Mouse (Mus musculus) gastrocnemius, adult 18-20 months (tissue): ENCODE results near the gene Cct6b. TPM values are rescaled to one million over a fixed set of nuclear protein-coding genes. Genes with fewer than 3 reads are reported as not detected.
"Not testable (repeated sequence)": the region's sequence is repeated elsewhere in the genome, so short reads cannot be mapped to it uniquely, and the experiment has no call there.

Experiments used
- DNase-seq: peaks from one replicate; pipeline ENCODE4 v3.0.0; 2021; ENCODE audit warnings: low spot score
- total RNA-seq, 2 experiments: library from RNA; stranded (reverse); gene quantifications; 2 replicates each; pipeline ENCODE4 v1.2.3; 2021

The Cct6b gene
- total RNA-seq, 2 experiments from 2014 or later = 0.36 TPM; not detected in 1

- no peak for DNase-seq
Measured at GRCm38 (mm10) chr11:82705082-82705481, 59.0 kb downstream of the Cct6b start.

- DNase-seq = no peak
Measured at GRCm38 (mm10) chr11:82699865-82700410, 64.2 kb downstream of the Cct6b start.

- no peak for DNase-seq
Measured at GRCm38 (mm10) chr11:82695930-82696329, 68.2 kb downstream of the Cct6b start.

- not testable (repeated sequence) for DNase-seq
Measured at GRCm38 (mm10) chr11:82694947-82695346, 69.2 kb downstream of the Cct6b start.

GRCm38 (mm10) chr11:82692668-82693067, 71.5 kb downstream of the Cct6b start:
- no peak for DNase-seq

GRCm38 (mm10) chr11:82690476-82690875, 73.6 kb downstream of the Cct6b start:
- no peak for DNase-seq

GRCm38 (mm10) chr11:82687668-82688067, 76.5 kb downstream of the Cct6b start:
- DNase-seq = no peak

GRCm38 (mm10) chr11:82684676-82685075, 79.4 kb downstream of the Cct6b start:
- peak; percentile 54 for DNase-seq

- peak; percentile 14 for DNase-seq
Measured at GRCm38 (mm10) chr11:82683765-82684505, 80.2 kb downstream of the Cct6b start.

GRCm38 (mm10) chr11:82678561-82678960, 85.6 kb downstream of the Cct6b start:
- DNase-seq = no peak

Other genes with a start within 250 kb of the Cct6b start
- 10 to 100 TPM; 15.2 to 16.3 TPM for gene Zfp830, start within 50 bp of the Cct6b start, total RNA-seq
- 10 to 100 TPM; 17.0 to 17.1 TPM for gene Lig3, start 16.8 kb upstream of the Cct6b start, total RNA-seq
- gene Rffl, start 106.9 kb upstream of the Cct6b start, total RNA-seq = 1 to 10 TPM; 6.3 to 7.4 TPM
- gene Rad51d, start 126.3 kb upstream of the Cct6b start, total RNA-seq = 1 to 10 TPM; 2.9 to 4.7 TPM
- not detected for gene Fndc8, start 127.8 kb upstream of the Cct6b start, total RNA-seq
- gene Nle1, start 144.1 kb upstream of the Cct6b start, total RNA-seq = 10 to 100 TPM; 10.4 to 13.9 TPM
- gene Unc45b, start 146.2 kb upstream of the Cct6b start, total RNA-seq = 100 to 1,000 TPM; 186 to 189 TPM
- gene Slfn5, start 187.0 kb upstream of the Cct6b start, total RNA-seq = 10 to 100 TPM; 16.5 to 24.1 TPM
- under 1 TPM; 0.14 to 0.28 TPM for gene Slfn9, start 227.5 kb upstream of the Cct6b start, total RNA-seq